Mouse (Mus musculus) brain, embryonic 14.5 days (tissue): Measurements from ENCODE around the gene Scn8a. TPM values are rescaled to one million over a fixed set of nuclear protein-coding genes. Genes with fewer than 3 reads are reported as not detected.

Experiments
- DNase-seq: peaks from one replicate; pipeline ENCODE4 v3.0.0-alpha.2; 2011; ENCODE audit warnings: low read depth
- CTCF ChIP-seq: fragments of 200-500 bp; IDR thresholded peaks from 2 replicates; pipeline ENCODE4 v1.5.1; 2012; ENCODE audit warnings: inconsistent platforms, mild to moderate bottlenecking, moderate library complexity, borderline replicate concordance; ENCODE audit not compliant: insufficient read depth, insufficient read length; ENCODE audit errors: extremely low read depth
- POLR2A ChIP-seq: fragments of 200-500 bp; IDR thresholded peaks from 2 replicates; pipeline ENCODE4 v1.6.1; 2012; ENCODE audit warnings: mild to moderate bottlenecking, inconsistent platforms, borderline replicate concordance; ENCODE audit not compliant: poor library complexity, insufficient read depth, insufficient read length, severe bottlenecking; ENCODE audit errors: extremely low read depth
- polyA plus RNA-seq: library from polyadenylated mRNA; depleted of rRNA; stranded (reverse); fragments of >200 nt; gene quantifications from 2 replicates; pipeline ENCODE4 v1.2.3, GENCODE M21; 2012; rRNA removed

The Scn8a gene
- polyA plus RNA-seq, 1 experiment, result 38.3 TPM

- DNase-seq, result no peak
- TF ChIP-seq POLR2A (no peak), CTCF (no peak)
These were observed 212.6 kb downstream of the Scn8a start for GRCm38 (mm10) chr15:101082236-101082635.

- TF ChIP-seq CTCF, result no peak
- no peak for TF ChIP-seq POLR2A
- no peak for DNase-seq
These were observed 214.8 kb downstream of the Scn8a start for GRCm38 (mm10) chr15:101084499-101084898.

DNA sequence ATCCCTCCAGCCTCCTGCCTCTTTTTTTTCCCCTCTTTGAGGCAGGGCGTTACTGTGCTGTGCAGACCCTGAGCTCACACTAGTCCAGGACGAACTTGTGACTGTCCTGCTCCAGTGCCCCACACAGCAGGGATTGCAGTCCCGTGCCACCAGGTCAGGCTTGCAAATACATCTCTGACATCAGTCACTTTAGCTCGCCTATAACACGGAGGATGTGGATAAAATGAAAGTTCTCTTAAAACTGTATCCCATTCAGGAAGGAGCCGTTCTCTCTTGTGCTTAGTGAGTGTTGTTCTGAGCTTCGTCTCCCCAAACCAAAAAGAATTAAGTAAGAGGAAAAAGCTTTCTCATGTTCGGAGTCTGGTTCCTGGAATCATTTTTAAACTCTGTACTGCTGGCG is 216.8 kb downstream of the Scn8a start:
- TF ChIP-seq POLR2A, result no peak
- TF ChIP-seq CTCF, result no peak
- DNase-seq, result no peak

GRCm38 (mm10) chr15:101086956-101087355 is 217.3 kb downstream of the Scn8a start:
- TF ChIP-seq CTCF (no peak), POLR2A (no peak)
- DNase-seq, result no peak

DNA sequence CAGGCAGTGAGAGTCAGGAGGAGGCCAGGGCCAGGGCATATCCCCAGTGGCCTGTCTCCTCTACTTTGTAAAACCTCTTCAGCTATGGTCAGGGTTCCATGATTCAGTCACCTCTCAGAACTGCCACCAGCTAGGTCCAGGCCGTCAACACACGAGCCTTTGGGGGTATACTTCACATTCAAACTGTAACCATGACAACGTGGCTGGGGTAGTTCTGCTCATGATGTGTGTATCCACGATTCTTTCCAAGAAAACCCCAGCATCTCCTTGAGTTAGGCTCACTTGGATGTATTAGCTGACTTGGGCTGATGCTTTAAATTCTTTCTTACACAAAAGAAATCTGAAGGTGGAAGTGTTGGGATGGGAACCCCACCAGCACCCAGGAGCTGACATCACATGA is 218.6 kb downstream of the Scn8a start:
- TF ChIP-seq CTCF (no peak), POLR2A (no peak)
- peak; percentile 50 for DNase-seq

DNA sequence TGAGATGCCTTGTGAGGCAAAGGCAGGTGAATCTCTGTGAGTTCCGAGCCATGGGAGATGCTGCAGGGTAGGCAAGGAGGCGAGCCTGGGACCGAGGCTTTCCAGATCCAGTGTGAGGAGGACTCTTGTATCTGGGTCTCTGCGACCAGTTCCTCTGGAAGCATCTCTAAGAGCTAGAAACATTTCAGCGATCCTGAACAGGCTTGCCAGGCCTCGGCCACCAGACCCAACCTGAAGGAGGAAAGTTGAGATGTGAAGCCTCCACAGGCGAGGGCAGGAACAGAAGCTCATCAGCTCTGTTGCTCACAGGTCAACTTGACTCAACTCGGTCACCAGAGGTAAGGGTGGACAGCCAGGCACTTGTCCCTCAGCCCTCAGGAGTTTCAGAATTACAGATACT is 221.9 kb downstream of the Scn8a start:
- TF ChIP-seq POLR2A (no peak), CTCF (no peak)
- no peak for DNase-seq

- peak; percentile 53 for DNase-seq
These were observed 222.6 kb downstream of the Scn8a start for GRCm38 (mm10) chr15:101092121-101092828.

GRCm38 (mm10) chr15:101092829-101093648 is 223.4 kb downstream of the Scn8a start:
- TF ChIP-seq CTCF (no peak), POLR2A (no peak)
- DNase-seq, result peak; percentile 92

More at GRCm38 (mm10) chr15:101092121-101092828, 222.6 kb downstream of the Scn8a start:
- no peak for TF ChIP-seq POLR2A
- TF ChIP-seq CTCF, result no peak

DNA sequence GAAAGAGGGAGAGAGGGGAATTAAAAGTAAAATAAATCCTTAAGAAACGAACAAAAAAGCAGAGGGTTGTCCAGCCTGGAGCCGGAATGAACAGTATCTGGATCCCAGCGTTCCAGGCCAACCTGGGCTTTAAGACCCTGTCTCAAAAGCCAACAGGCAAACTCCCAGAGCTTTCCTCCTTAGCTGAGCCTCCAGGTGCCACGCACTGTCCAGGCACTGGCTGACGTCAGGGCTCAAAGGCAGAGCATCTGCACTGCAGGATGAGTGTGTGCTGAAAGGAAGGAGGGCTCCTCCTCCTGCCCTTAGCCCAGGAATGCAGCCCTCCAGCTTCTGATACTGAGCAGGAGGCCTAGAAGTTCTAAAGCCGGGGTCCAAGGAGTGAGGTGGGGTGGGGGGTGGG is 224.3 kb downstream of the Scn8a start:
- TF ChIP-seq POLR2A (no peak), CTCF (no peak)
- no peak for DNase-seq

DNA sequence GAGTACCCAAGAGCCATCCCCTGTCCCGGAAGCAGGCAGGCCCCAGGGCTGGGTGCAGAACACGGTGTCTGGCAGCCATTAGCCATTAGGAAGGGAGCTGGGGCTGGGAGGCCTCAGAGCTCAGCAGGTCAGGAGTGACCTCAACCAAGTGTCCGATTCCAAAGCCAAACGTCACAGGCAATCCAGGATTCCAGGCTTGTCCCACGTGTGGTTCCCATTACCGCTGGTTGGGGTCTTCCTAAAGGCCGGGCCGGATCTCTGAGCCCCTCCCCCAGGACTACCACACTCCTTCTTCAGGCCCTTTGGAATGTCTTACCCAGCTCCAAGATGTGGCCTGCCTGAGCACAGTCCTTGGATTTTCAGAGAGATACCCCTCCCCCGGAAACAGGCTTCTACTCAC is 225.3 kb downstream of the Scn8a start:
- no peak for DNase-seq
- TF ChIP-seq CTCF (no peak), POLR2A (no peak)

GRCm38 (mm10) chr15:101095392-101095791 is 225.7 kb downstream of the Scn8a start:
- TF ChIP-seq CTCF (no peak), POLR2A (no peak)

More at GRCm38 (mm10) chr15:101095392-101095791, 225.7 kb downstream of the Scn8a start:
- DNase-seq, result no peak

Other genes starting within 250 kb of the Scn8a start
- 3.4 and 4.6 TPM in 2 replicates for gene Smagp, start 232.9 kb upstream of the Scn8a start, polyA plus RNA-seq
- 1.1 and 1.8 TPM in 2 replicates for gene Bin2, start 200.3 kb upstream of the Scn8a start, polyA plus RNA-seq
- 0.68 and 0.71 TPM in 2 replicates for gene Cela1, start 181.9 kb upstream of the Scn8a start, polyA plus RNA-seq
- 0.09 and 0.22 TPM in 2 replicates for gene Galnt6, start 140.5 kb upstream of the Scn8a start, polyA plus RNA-seq
- 23.8 and 31.3 TPM in 2 replicates for gene Slc4a8, start 108.1 kb upstream of the Scn8a start, polyA plus RNA-seq
- not detected in 2 replicates for gene Gm47841, start 177.5 kb downstream of the Scn8a start, polyA plus RNA-seq
- gene Fignl2, start 208.7 kb downstream of the Scn8a start, polyA plus RNA-seq, result 1.5 and 2.1 TPM in 2 replicates
- gene Ankrd33, start 245.9 kb downstream of the Scn8a start, polyA plus RNA-seq, result not detected in 2 replicates